Mouse (Mus musculus) hindbrain, embryonic 16.5 days (tissue): ENCODE measurements at regions not wholly inside any gene's neighbourhood (a gene's known extent, or its start where the extent isn't known, plus 50 kb on each side); places are given as distances from the start of the nearest gene placed in this dataset.

Experiments
- ATAC-seq: fragments of 200-750 bp; cut with Nextera tagmentation; 2 replicates; pipeline ENCODE4 v1.8.0; 2017; ENCODE audit warnings: moderate TSS enrichment, moderate library complexity
- H3K27ac ChIP-seq: fragments of 300-500 bp; sonication (generic); 2 replicates; pipeline ENCODE4 v1.5.1; 2014; ENCODE audit warnings: low read depth, mild to moderate bottlenecking, control low read depth, low read length, moderate library complexity
- H3K27me3 ChIP-seq: fragments of 300-500 bp; sonication (generic); replicated peaks from 2 replicates; pipeline ENCODE4 v1.6.1; 2014; ENCODE audit warnings: low read length; ENCODE audit not compliant: control insufficient read depth, insufficient read depth
- H3K36me3 ChIP-seq: fragments of 300-500 bp; sonication (generic); 2 replicates; pipeline ENCODE4 v1.6.1; 2014; ENCODE audit warnings: mild to moderate bottlenecking, low read length, moderate library complexity, mixed read lengths; ENCODE audit not compliant: control insufficient read depth, insufficient read depth
- H3K4me1 ChIP-seq: fragments of 300-500 bp; sonication (generic); 2 replicates; pipeline ENCODE4 v1.6.1; 2014; ENCODE audit warnings: low read depth, low read length; ENCODE audit not compliant: control insufficient read depth, insufficient read depth
- H3K4me2 ChIP-seq: fragments of 300-500 bp; sonication (generic); 2 replicates; pipeline ENCODE4 v1.6.1; 2014; ENCODE audit warnings: mild to moderate bottlenecking, low read length, control low read depth, moderate library complexity
- H3K4me3 ChIP-seq: fragments of 300-500 bp; sonication (generic); 2 replicates; pipeline ENCODE4 v1.5.1; 2014; ENCODE audit warnings: mild to moderate bottlenecking, low read length, control low read depth, moderate library complexity
- H3K9ac ChIP-seq: fragments of 300-500 bp; sonication (generic); 2 replicates; pipeline ENCODE4 v1.6.1; 2014; ENCODE audit warnings: low read depth, mild to moderate bottlenecking, control low read depth, low read length, moderate library complexity
- H3K9me3 ChIP-seq: fragments of 300-500 bp; sonication (generic); 2 replicates; pipeline ENCODE4 v1.6.1; 2014; ENCODE audit warnings: mild to moderate bottlenecking, low read length, moderate library complexity; ENCODE audit not compliant: control insufficient read depth
- WGBS: fragments of 180-500 bp; shearing (Covaris S2); extraction: QIAGEN DNeasy Blood & Tissue Kit; methylation state at CpG from one replicate; pipeline ENCODE4 v1.1.7; 2014; 5-methylcytosine and 5-hydroxymethylcytosine counted together

- no peak overlapping the region for H3K4me3 ChIP-seq
- no peaks in the 10 kb centered on the region for H3K4me1 ChIP-seq
- no peak overlapping the region for H3K9ac ChIP-seq
- no peak overlapping the region for H3K27ac ChIP-seq
- no peaks in the 10 kb centered on the region for H3K36me3 ChIP-seq
- no peak for ATAC-seq
- H3K27me3 ChIP-seq, result no peaks in the 10 kb centered on the region
- WGBS, result 61% methylated on average over 1 of the region's 1 CpGs
- no peak overlapping the region for H3K4me2 ChIP-seq
- H3K9me3 ChIP-seq, result no peaks in the 10 kb centered on the region
Measured at GRCm38 (mm10) chr7:125131968-125132367, 312.5 kb upstream of the Kdm8 start.

- Histone ChIP-seq H3K4me3 (no peak overlapping the region), H3K9me3 (no peaks in the 10 kb centered on the region), H3K4me2 (no peak overlapping the region), H3K27me3 (no peaks in the 10 kb centered on the region), H3K4me1 (no peaks in the 10 kb centered on the region), H3K36me3 (no peaks in the 10 kb centered on the region), H3K9ac (no peak overlapping the region), H3K27ac (no peak overlapping the region)
- 89% methylated on average over 3 of the region's 3 CpGs for WGBS
- ATAC-seq, result no peak
Measured at GRCm38 (mm10) chr7:125138607-125139006, 305.9 kb upstream of the Kdm8 start.

GRCm38 (mm10) chr7:125139196-125139595 is 305.3 kb upstream of the Kdm8 start:
- H3K9me3 ChIP-seq, result no peaks in the 10 kb centered on the region
- WGBS, result 88% methylated on average over 2 of the region's 2 CpGs
- H3K4me2 ChIP-seq, result no peak overlapping the region
- no peaks in the 10 kb centered on the region for H3K4me1 ChIP-seq
- ATAC-seq, result no peak
- H3K27me3 ChIP-seq, result no peaks in the 10 kb centered on the region
- no peak overlapping the region for H3K27ac ChIP-seq
- H3K4me3 ChIP-seq, result no peak overlapping the region
- H3K36me3 ChIP-seq, result no peaks in the 10 kb centered on the region
- no peak overlapping the region for H3K9ac ChIP-seq

- no peaks in the 10 kb centered on the region for H3K9me3 ChIP-seq
- H3K27ac ChIP-seq, result no peak overlapping the region
- H3K4me1 ChIP-seq, result no peaks in the 10 kb centered on the region
- H3K4me3 ChIP-seq, result no peak overlapping the region
- H3K9ac ChIP-seq, result no peak overlapping the region
- no peaks in the 10 kb centered on the region for H3K27me3 ChIP-seq
- no peak overlapping the region for H3K4me2 ChIP-seq
- no peaks in the 10 kb centered on the region for H3K36me3 ChIP-seq
- no peak for ATAC-seq
- 60% methylated on average over 3 of the region's 3 CpGs for WGBS
Measured at GRCm38 (mm10) chr7:125140854-125141253, 303.6 kb upstream of the Kdm8 start.

GRCm38 (mm10) chr7:125141864-125142263 is 302.6 kb upstream of the Kdm8 start:
- 74% methylated on average over 1 of the region's 1 CpGs for WGBS
- Histone ChIP-seq H3K9me3 (no peaks in the 10 kb centered on the region), H3K27me3 (no peaks in the 10 kb centered on the region; the same call in 1 of the 2 replicates), H3K4me3 (no peak overlapping the region), H3K4me1 (no peaks in the 10 kb centered on the region), H3K36me3 (no peaks in the 10 kb centered on the region), H3K27ac (no peak overlapping the region), H3K9ac (no peak overlapping the region), H3K4me2 (no peak overlapping the region)
- no peak for ATAC-seq

GRCm38 (mm10) chr7:125146025-125146424 is 298.5 kb upstream of the Kdm8 start:
- Histone ChIP-seq H3K27me3 (no peaks in the 10 kb centered on the region; the same call in 1 of the 2 replicates), H3K9me3 (no peaks in the 10 kb centered on the region), H3K9ac (no peak overlapping the region), H3K4me1 (no peaks in the 10 kb centered on the region), H3K36me3 (no peaks in the 10 kb centered on the region), H3K4me3 (no peak overlapping the region), H3K27ac (no peak overlapping the region), H3K4me2 (no peak overlapping the region)
- no peak for ATAC-seq
- 58% methylated on average over 9 of the region's 9 CpGs for WGBS

- H3K4me3 ChIP-seq, result no peak overlapping the region
- no peaks in the 10 kb centered on the region for H3K9me3 ChIP-seq
- H3K36me3 ChIP-seq, result no peaks in the 10 kb centered on the region
- no peaks in the 10 kb centered on the region for H3K4me1 ChIP-seq
- no peak for ATAC-seq
- H3K27me3 ChIP-seq, result no peaks in the 10 kb centered on the region; the same call in 1 of the 2 replicates
- no peak overlapping the region for H3K9ac ChIP-seq
- H3K27ac ChIP-seq, result no peak overlapping the region
- H3K4me2 ChIP-seq, result no peak overlapping the region
- 95% methylated on average over 2 of the region's 2 CpGs for WGBS
Measured at GRCm38 (mm10) chr7:125149151-125149550, 295.3 kb upstream of the Kdm8 start.

- Histone ChIP-seq H3K36me3 (no peaks in the 10 kb centered on the region), H3K4me2 (no peak overlapping the region), H3K9me3 (no peaks in the 10 kb centered on the region), H3K4me3 (no peak overlapping the region), H3K4me1 (no peaks in the 10 kb centered on the region), H3K27me3 (no peaks in the 10 kb centered on the region; the same call in 1 of the 2 replicates), H3K9ac (no peak overlapping the region), H3K27ac (no peak overlapping the region)
- no peak for ATAC-seq
- WGBS, result 90% methylated on average over 1 of the region's 1 CpGs
Measured at GRCm38 (mm10) chr7:125149740-125150139, 294.7 kb upstream of the Kdm8 start.

GRCm38 (mm10) chr7:125152281-125152680 is 292.2 kb upstream of the Kdm8 start:
- H3K27me3 ChIP-seq, result no peaks in the 10 kb centered on the region
- H3K36me3 ChIP-seq, result no peaks in the 10 kb centered on the region
- no peak overlapping the region for H3K9ac ChIP-seq
- no peak overlapping the region for H3K4me2 ChIP-seq
- no peaks in the 10 kb centered on the region for H3K9me3 ChIP-seq
- H3K4me1 ChIP-seq, result no peaks in the 10 kb centered on the region
- ATAC-seq, result no peak
- no peak overlapping the region for H3K27ac ChIP-seq
- 77% methylated on average over 5 of the region's 5 CpGs for WGBS
- no peak overlapping the region for H3K4me3 ChIP-seq

GRCm38 (mm10) chr7:125155291-125155690 is 289.2 kb upstream of the Kdm8 start:
- Histone ChIP-seq H3K27me3 (no peaks in the 10 kb centered on the region), H3K4me1 (no peaks in the 10 kb centered on the region), H3K4me3 (no peak overlapping the region), H3K9me3 (no peaks in the 10 kb centered on the region), H3K4me2 (no peak overlapping the region), H3K36me3 (no peaks in the 10 kb centered on the region), H3K27ac (no peak overlapping the region), H3K9ac (no peak overlapping the region)
- 26% methylated on average over 2 of the region's 2 CpGs for WGBS
- ATAC-seq, result no peak
